Comparison of ENCODE assay signal across 8 mouse cellular contexts in the genomic region with DNA sequence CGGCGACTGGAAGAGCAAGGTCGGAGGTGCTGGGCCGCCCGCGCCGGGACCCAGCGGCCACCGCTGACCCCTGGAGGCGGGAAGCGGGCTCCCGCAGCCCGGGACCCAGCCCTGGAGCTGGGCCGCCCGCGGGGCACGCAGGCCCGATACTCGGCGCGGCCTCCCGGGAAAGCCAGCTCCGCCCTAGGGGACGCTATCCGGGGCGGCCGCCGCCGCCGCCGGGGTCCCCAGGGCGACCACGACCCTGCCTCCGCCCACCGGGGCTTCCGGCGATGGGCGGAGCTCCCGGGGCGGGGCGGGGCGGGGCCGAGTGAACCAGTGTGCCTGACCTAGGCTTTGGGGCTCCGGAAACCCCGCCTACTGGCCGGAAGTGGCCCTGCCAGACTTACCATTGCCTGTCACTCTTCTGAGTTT. TPM values are rescaled to one million over a fixed set of nuclear protein-coding genes. Genes with fewer than 3 reads are reported as not detected.
DNase-seq lines count a peak whose midpoint lies in the region; ATAC-seq lines count a peak whose summit lies in the region.

No protein-coding gene starts in this region.

- under 1% methylated on average over 37 of the region's 46 CpGs for WGBS in midbrain, embryonic 10.5 days

- H3K36me3 ChIP-seq in midbrain, embryonic 10.5 days, result peaks cover 31% of the 10 kb centered on the region

- intact Hi-C loops in left cerebral cortex, postnatal 25 days (cut with DNase I), result loop anchor here (2.0 to 5.0 kb wide), 2 partner anchors 155 to 245 kb away; a partner anchor contains a TSS

- DNase-seq in layer of hippocampus, adult 11-12 months (ENCODE audit: low spot score), result peak; percentile 89
- no peak for DNase-seq in layer of hippocampus, adult 9-10 months (ENCODE audit: low spot score)
- DNase-seq in embryo, embryonic 11 days, result peak; percentile 94
- peak; percentile 92 for DNase-seq in gastrocnemius, postnatal 25 days
- peak; percentile 76 to 89 for DNase-seq in left cerebral cortex, postnatal 25 days (ENCODE audit: low spot score in 2 of 2)
- DNase-seq in midbrain, embryonic 10.5 days (ENCODE audit: low spot score), result peak; percentile 94
- peak; percentile 82 for DNase-seq in skeletal muscle tissue, adult 2 months (ENCODE audit: low read depth, low spot score)

- H3K4me1 ChIP-seq in midbrain, embryonic 10.5 days, result peaks cover 19% of the 10 kb centered on the region

- peak; percentile 85 for ATAC-seq in inflammation-experienced regulatory T-cells, adult 6 months

- H3K27ac ChIP-seq in midbrain, embryonic 10.5 days (replicated peaks), result peak overlapping the region; percentile 96

- no peaks in the 10 kb centered on the region for H3K9me3 ChIP-seq in midbrain, embryonic 10.5 days (replicated peaks)

- peak overlapping the region; percentile 94 for H3K4me3 ChIP-seq in midbrain, embryonic 10.5 days

- no peaks in the 10 kb centered on the region for H3K27me3 ChIP-seq in midbrain, embryonic 10.5 days (ENCODE audit: low read depth, poor library complexity, severe bottlenecking)

RNA-seq across cellular contexts. Expression of a gene that starts 3.3 kb away (rescaled TPM):
- not detected for total RNA-seq in gastrocnemius, postnatal 25 days (2021)
- polyA plus RNA-seq in inflammation-experienced regulatory T-cells, adult 6 months (2017; shearing (Covaris generic)), result not detected
- not detected for total RNA-seq in left cerebral cortex, postnatal 25 days (2021)
- polyA plus RNA-seq in midbrain, embryonic 10.5 days (2016; fragmentation: Nextera tagmentation; extraction: Ambion mirVana), result not detected in 2 replicates

RNA-seq across cellular contexts. Expression of a gene that starts 9.3 kb away (rescaled TPM):
- 10 to 100 TPM; 70.8 to 78.5 TPM for total RNA-seq in gastrocnemius, postnatal 25 days (2021)
- polyA plus RNA-seq in inflammation-experienced regulatory T-cells, adult 6 months (2017; shearing (Covaris generic)), result 10 to 100 TPM; 29.6 to 39.4 (median 39.1) TPM
- total RNA-seq in left cerebral cortex, postnatal 25 days (2021), result 100 to 1,000 TPM; 114 to 126 TPM
- polyA plus RNA-seq in midbrain, embryonic 10.5 days (2016; fragmentation: Nextera tagmentation; extraction: Ambion mirVana), result 87.1 and 92.3 TPM in 2 replicates

RNA-seq across cellular contexts. Expression of a gene that starts 51.3 kb away (rescaled TPM):
- total RNA-seq in gastrocnemius, postnatal 25 days (2021), result 1 to 10 TPM; 4.3 to 4.7 TPM
- polyA plus RNA-seq in inflammation-experienced regulatory T-cells, adult 6 months (2017; shearing (Covaris generic)), result 10 to 100 TPM; 26.7 to 39.1 (median 32.6) TPM
- total RNA-seq in left cerebral cortex, postnatal 25 days (2021), result 10 to 100 TPM; 12.1 to 13.6 TPM
- 14.8 and 15.3 TPM in 2 replicates for polyA plus RNA-seq in midbrain, embryonic 10.5 days (2016; fragmentation: Nextera tagmentation; extraction: Ambion mirVana)

RNA-seq across cellular contexts. Expression of a gene that starts 51.8 kb away (rescaled TPM):
- 1 to 10 TPM; 6.4 to 7.1 TPM for total RNA-seq in gastrocnemius, postnatal 25 days (2021)
- 10 to 100 TPM; 13.4 to 19.2 (median 18.9) TPM for polyA plus RNA-seq in inflammation-experienced regulatory T-cells, adult 6 months (2017; shearing (Covaris generic))
- 10 to 100 TPM; 25.2 to 30.3 TPM for total RNA-seq in left cerebral cortex, postnatal 25 days (2021)
- polyA plus RNA-seq in midbrain, embryonic 10.5 days (2016; fragmentation: Nextera tagmentation; extraction: Ambion mirVana), result 14.8 and 18.3 TPM in 2 replicates
